Comparison of ENCODE assay signal across 8 mouse cellular contexts in the genomic region with DNA sequence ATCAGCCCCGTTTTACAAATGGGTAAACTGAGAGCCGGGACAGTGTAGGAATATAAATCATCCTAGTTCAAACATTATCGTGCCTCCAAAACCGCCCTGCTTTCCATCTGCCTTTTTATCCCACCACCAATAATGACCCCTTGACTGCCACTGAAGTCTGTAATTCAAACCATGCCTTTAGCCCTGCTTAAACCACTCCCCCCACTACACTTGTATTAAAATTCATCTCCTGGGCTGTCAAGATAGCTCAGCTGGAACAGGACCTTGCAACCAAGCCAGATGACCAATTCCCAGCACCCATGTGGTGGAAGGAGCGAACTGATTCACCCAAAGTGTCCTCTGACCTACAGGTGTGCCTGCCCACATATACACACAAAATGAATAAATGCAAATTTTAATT. TPM values are rescaled to one million over a fixed set of nuclear protein-coding genes. Genes with fewer than 3 reads are reported as not detected.
DNase-seq lines count a peak whose midpoint lies in the region; ATAC-seq and TF ChIP-seq lines count a peak whose summit lies in the region.
"Had no signal": no experiment of that assay in that cellular context is flagged by ENCODE, and none has a peak within 500 bp of the region (broad histone marks: within the 10 kb centered on the region; RNA-seq: fewer than 3 reads in every experiment).

No protein-coding gene starts in this region.

- H3K36me3 ChIP-seq in lung, embryonic 14.5 days (ENCODE audit: insufficient read depth) = 0 out of 2 replicates have a peak, but pooled peaks cover 2% of the 10 kb centered on the region
- no peaks in the 10 kb centered on the region for H3K36me3 ChIP-seq in forebrain, embryonic 12.5 days (replicated peaks)
- H3K36me3 ChIP-seq in limb, embryonic 13.5 days = peaks cover 3% of the 10 kb centered on the region
- no peaks in the 10 kb centered on the region; the same call in 1 of the 2 replicates for H3K36me3 ChIP-seq in stomach, embryonic 14.5 days (ENCODE audit: control insufficient read depth, insufficient read depth, low read length)

- peak overlapping the region; percentile 93 for H3K4me3 ChIP-seq in lung, embryonic 14.5 days (ENCODE audit: low read depth, low read length)
- peak overlapping the region; percentile 76 for H3K4me3 ChIP-seq in forebrain, embryonic 12.5 days (replicated peaks)
- H3K4me3 ChIP-seq in limb, embryonic 13.5 days = peak overlapping the region; percentile 89
- peak overlapping the region; percentile 93; the same call in 1 of the 2 replicates for H3K4me3 ChIP-seq in stomach, embryonic 14.5 days (ENCODE audit: low read depth, low read length)

- H3K9me3 ChIP-seq in lung, embryonic 14.5 days (ENCODE audit: low read depth, low read length) = no peaks in the 10 kb centered on the region
- no peaks in the 10 kb centered on the region for H3K9me3 ChIP-seq in forebrain, embryonic 12.5 days
- no peaks in the 10 kb centered on the region for H3K9me3 ChIP-seq in limb, embryonic 13.5 days
- no peaks in the 10 kb centered on the region for H3K9me3 ChIP-seq in stomach, embryonic 14.5 days (ENCODE audit: control insufficient read depth, low read depth, low read length)

- WGBS in lung, embryonic 14.5 days = 19% methylated on average over 5 of the region's 5 CpGs
- 23% methylated on average over 5 of the region's 5 CpGs for WGBS in forebrain, embryonic 12.5 days
- WGBS in limb, embryonic 13.5 days = 18% methylated on average over 5 of the region's 5 CpGs
- WGBS in stomach, embryonic 14.5 days = 18% methylated on average over 5 of the region's 5 CpGs

- H3K27ac ChIP-seq in lung, embryonic 14.5 days (ENCODE audit: low read depth) = no peak overlapping the region
- H3K27ac ChIP-seq in forebrain, embryonic 12.5 days = no peak overlapping the region
- H3K27ac ChIP-seq in limb, embryonic 13.5 days = no peak overlapping the region
- H3K27ac ChIP-seq in stomach, embryonic 14.5 days (ENCODE audit: low read length) = no peak overlapping the region

- 0 out of 2 replicates have a peak overlapping the region, but pooled peaks have one; percentile 23 for H3K4me2 ChIP-seq in lung, embryonic 14.5 days
- H3K4me2 ChIP-seq in forebrain, embryonic 12.5 days = no peak overlapping the region
- peak overlapping the region; percentile 95 for H3K4me2 ChIP-seq in limb, embryonic 13.5 days (replicated peaks)
- H3K4me2 ChIP-seq in stomach, embryonic 14.5 days (replicated peaks; ENCODE audit: low read depth, low read length) = peak overlapping the region; percentile 25; the same call in 1 of the 2 replicates

- ATAC-seq in lung, embryonic 14.5 days (ENCODE audit: insufficient read depth) = no peak
- no peak for ATAC-seq in forebrain, embryonic 12.5 days (ENCODE audit: low FRiP score)
- ATAC-seq in limb, embryonic 13.5 days (ENCODE audit: low FRiP score, low read depth) = no peak; the same call in none of the 2 replicates
- ATAC-seq in stomach, embryonic 14.5 days (ENCODE audit: insufficient number of reproducible peaks, insufficient read depth, low FRiP score, low read depth) = no peak

- H3K9ac ChIP-seq in lung, embryonic 14.5 days = no peak overlapping the region
- no peak overlapping the region for H3K9ac ChIP-seq in forebrain, embryonic 12.5 days
- peak overlapping the region; percentile 92; the same call in 1 of the 2 replicates for H3K9ac ChIP-seq in limb, embryonic 13.5 days
- H3K9ac ChIP-seq in stomach, embryonic 14.5 days (replicated peaks; ENCODE audit: low read depth, low read length) = no peak overlapping the region; the same call in 1 of the 2 replicates

- DNase-seq in lung, embryonic 14.5 days = no peak
- no peak for DNase-seq in lung, postnatal 14 days
- DNase-seq in left cerebral cortex, postnatal 10 days (ENCODE audit: extremely low spot score in 1 of 2, low spot score in 2 of 2) = no peak
- DNase-seq in thymus, postnatal 4 days = no peak

- H3K27me3 ChIP-seq in lung, embryonic 14.5 days (ENCODE audit: insufficient read depth, low read length) = no peaks in the 10 kb centered on the region
- no peaks in the 10 kb centered on the region for H3K27me3 ChIP-seq in forebrain, embryonic 12.5 days
- H3K27me3 ChIP-seq in limb, embryonic 13.5 days = no peaks in the 10 kb centered on the region
- no peaks in the 10 kb centered on the region for H3K27me3 ChIP-seq in stomach, embryonic 14.5 days (ENCODE audit: control insufficient read depth, insufficient read depth, low read length)
- H3K27me3 ChIP-seq: Patski had no signal

- no peak for TF ChIP-seq CTCF in lung, embryonic 14.5 days (IDR thresholded peaks at IDR 0.05; ENCODE audit: low read depth)

- peaks cover 7% of the 10 kb centered on the region for H3K4me1 ChIP-seq in lung, embryonic 14.5 days (ENCODE audit: insufficient read depth)
- H3K4me1 ChIP-seq in forebrain, embryonic 12.5 days = peaks cover 13% of the 10 kb centered on the region
- H3K4me1 ChIP-seq in limb, embryonic 13.5 days = peaks cover 27% of the 10 kb centered on the region
- H3K4me1 ChIP-seq in stomach, embryonic 14.5 days (ENCODE audit: control insufficient read depth, insufficient read depth, low read length) = peaks cover 8% of the 10 kb centered on the region; the same call in 1 of the 2 replicates

- intact Hi-C loops in left cerebral cortex, postnatal 10 days (cut with DNase I) = loop anchor here (5.0 kb wide), 1 partner anchor 92 kb away; no protein-coding TSS in a partner anchor

RNA-seq across cellular contexts. Expression of a gene that starts 0.4 kb away (rescaled TPM):
- polyA plus RNA-seq in lung, embryonic 14.5 days (2014; fragmentation: Nextera tagmentation; extraction: Ambion mirVana) = 8.5 and 9.1 TPM in 2 replicates
- 5.7 and 7.0 TPM in 2 replicates for polyA plus RNA-seq in forebrain, embryonic 12.5 days (2016; fragmentation: Nextera tagmentation; extraction: Ambion mirVana)
- polyA plus RNA-seq in limb, embryonic 13.5 days (2015; fragmentation: Nextera tagmentation; extraction: Ambion mirVana) = 10.4 and 13.1 TPM in 2 replicates
- 14.7 and 15.0 TPM in 2 replicates for polyA plus RNA-seq in stomach, embryonic 14.5 days (2014; fragmentation: Nextera tagmentation; extraction: Ambion mirVana)
- 10 to 100 TPM; 52.8 to 53.6 TPM for total RNA-seq in left cerebral cortex, postnatal 10 days (2021)

RNA-seq across cellular contexts. Expression of a gene that starts 51.5 kb away (rescaled TPM):
- polyA plus RNA-seq in lung, embryonic 14.5 days (2014; fragmentation: Nextera tagmentation; extraction: Ambion mirVana) = 3.3 and 3.4 TPM in 2 replicates
- 1.3 and 1.6 TPM in 2 replicates for polyA plus RNA-seq in forebrain, embryonic 12.5 days (2016; fragmentation: Nextera tagmentation; extraction: Ambion mirVana)
- polyA plus RNA-seq in limb, embryonic 13.5 days (2015; fragmentation: Nextera tagmentation; extraction: Ambion mirVana) = 2.9 and 3.1 TPM in 2 replicates
- 3.2 and 3.6 TPM in 2 replicates for polyA plus RNA-seq in stomach, embryonic 14.5 days (2014; fragmentation: Nextera tagmentation; extraction: Ambion mirVana)
- total RNA-seq in left cerebral cortex, postnatal 10 days (2021) = 1 to 10 TPM; 2.8 to 3.6 TPM
